Mouse (Mus musculus) lung, postnatal 0 days (tissue): ENCODE measurements around the gene Oas1h.
"Not testable (repeated sequence)": the region's sequence is repeated elsewhere in the genome, so short reads cannot be mapped to it uniquely, and the experiment has no call there.

Experiments used
- CTCF ChIP-seq: IDR thresholded peaks from 2 replicates; pipeline ENCODE4 v1.5.1; 2016; ENCODE audit warnings: antibody characterized with exemption, mild to moderate bottlenecking
- EP300 ChIP-seq: IDR thresholded peaks from 2 replicates; pipeline ENCODE4 v1.6.1; 2016; ENCODE audit warnings: antibody characterized with exemption, mild to moderate bottlenecking, control low read depth

DNA sequence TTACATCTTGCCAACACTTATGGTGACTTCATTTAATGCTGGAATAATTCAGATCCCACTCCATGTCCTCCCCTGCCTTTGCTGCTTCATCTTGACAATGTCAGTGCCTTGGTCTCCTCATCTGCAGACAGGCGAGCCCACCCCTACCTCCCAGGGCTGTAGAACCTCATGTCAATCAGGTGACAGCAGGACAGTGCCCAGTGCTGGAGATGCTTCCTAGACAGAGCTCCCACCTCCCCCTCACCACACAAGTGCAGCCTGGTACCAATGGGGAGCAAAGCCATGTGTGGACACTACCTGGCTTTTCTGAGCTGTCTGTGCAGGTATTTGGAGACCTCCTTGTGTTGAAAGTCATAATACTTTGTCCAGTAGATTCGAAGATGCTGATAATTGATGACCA, 17.6 kb downstream of the Oas1h start:
- not testable (repeated sequence) for TF ChIP-seq CTCF, EP300
